Comparison of ENCODE assay signal across 8 mouse cellular contexts in the genomic region with DNA sequence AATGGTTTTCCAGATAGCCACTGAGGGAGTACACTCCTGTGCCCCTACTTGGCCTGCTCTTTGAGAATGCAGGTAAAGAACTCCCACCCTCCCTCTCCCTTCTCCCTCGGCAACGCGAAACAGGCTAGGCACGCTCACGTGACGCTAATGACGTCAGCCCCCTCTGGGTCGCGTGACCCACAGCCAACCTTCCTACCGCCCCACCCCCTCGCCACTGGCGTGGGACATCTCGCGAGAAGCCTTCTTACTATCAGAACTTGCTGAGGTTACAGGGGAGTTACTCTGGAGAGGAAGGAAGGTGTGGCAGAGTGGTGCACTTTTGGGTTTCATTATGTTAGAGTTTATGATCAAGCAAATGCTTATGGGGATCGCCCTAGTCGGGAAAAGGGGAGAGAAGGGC. TPM values are rescaled to one million over a fixed set of nuclear protein-coding genes. Genes with fewer than 3 reads are reported as not detected.
DNase-seq lines count a peak whose midpoint lies in the region; ATAC-seq and TF ChIP-seq lines count a peak whose summit lies in the region.

Camk2d (plus strand) TSS at position 217 of the 400 bp plus-strand sequence.

- no peaks in the 10 kb centered on the region for H3K9me3 ChIP-seq in heart, embryonic 13.5 days
- no peaks in the 10 kb centered on the region for H3K9me3 ChIP-seq in kidney, postnatal 0 days (replicated peaks; ENCODE audit: low read length)

- peak within 1 kb of the TSS; percentile 85 for H3K4me2 ChIP-seq in heart, embryonic 13.5 days
- peak within 1 kb of the TSS; percentile 98 for H3K4me2 ChIP-seq in kidney, postnatal 0 days (ENCODE audit: low read length)

- peaks cover 15% of the 10 kb centered on the region for H3K36me3 ChIP-seq in heart, embryonic 13.5 days
- no peaks in the 10 kb centered on the region for H3K36me3 ChIP-seq in kidney, postnatal 0 days (ENCODE audit: insufficient read depth, low read length)
- H3K36me3 ChIP-seq in liver, adult 2 months (ENCODE audit: control insufficient read depth, insufficient read depth, low read length): peaks cover 4% of the 10 kb centered on the region; the same call in 1 of the 2 replicates

- H3K27ac ChIP-seq in heart, embryonic 13.5 days (replicated peaks): peak within 1 kb of the TSS; percentile 99
- H3K27ac ChIP-seq in kidney, postnatal 0 days: peak within 1 kb of the TSS; percentile 100
- peak within 1 kb of the TSS; percentile 83 for H3K27ac ChIP-seq in liver, adult 2 months (replicated peaks; ENCODE audit: insufficient read depth, low read depth, low read length)

- TF ChIP-seq CTCF in kidney, postnatal 0 days (IDR thresholded peaks at IDR 0.05; ENCODE audit: low read depth): no peak
- no peak for TF ChIP-seq CTCF in liver, adult 2 months (IDR thresholded peaks at IDR 0.05; ENCODE audit: low read depth, low read length)

- H3K4me1 ChIP-seq in heart, embryonic 13.5 days: peaks cover 22% of the 10 kb centered on the region
- H3K4me1 ChIP-seq in kidney, postnatal 0 days (replicated peaks; ENCODE audit: insufficient read depth, low read length): 0 out of 2 replicates have a peak, but pooled peaks cover 3% of the 10 kb centered on the region
- H3K4me1 ChIP-seq in liver, adult 2 months (ENCODE audit: control insufficient read depth, insufficient read depth, low read length): 0 out of 2 replicates have a peak, but pooled peaks cover 2% of the 10 kb centered on the region

- H3K4me3 ChIP-seq in heart, embryonic 13.5 days: peak within 1 kb of the TSS; percentile 91
- peak within 1 kb of the TSS; percentile 90 for H3K4me3 ChIP-seq in kidney, postnatal 0 days (replicated peaks; ENCODE audit: low read depth, low read length)
- H3K4me3 ChIP-seq in liver, adult 2 months (ENCODE audit: insufficient read depth, low read depth, low read length): peak within 1 kb of the TSS; percentile 73

- H3K9ac ChIP-seq in heart, embryonic 13.5 days: peak within 1 kb of the TSS; percentile 97
- H3K9ac ChIP-seq in kidney, postnatal 0 days (ENCODE audit: low read depth, low read length): peak within 1 kb of the TSS; percentile 90
- peak within 1 kb of the TSS; percentile 92 for H3K9ac ChIP-seq in liver, adult 2 months (ENCODE audit: low read depth, low read length)

- no peaks in the 10 kb centered on the region for H3K27me3 ChIP-seq in heart, embryonic 13.5 days (replicated peaks)
- H3K27me3 ChIP-seq in kidney, postnatal 0 days (ENCODE audit: insufficient read depth, low read length): no peaks in the 10 kb centered on the region
- H3K27me3 ChIP-seq in liver, adult 2 months (ENCODE audit: control insufficient read depth, insufficient read depth, low read length): no peaks in the 10 kb centered on the region

- TF ChIP-seq POLR2A in liver, adult 2 months (IDR thresholded peaks at IDR 0.05; ENCODE audit: extremely low read depth, insufficient read depth, low read length): 0 out of 2 replicates have a peak, but pooled peaks have one; percentile 44

- ATAC-seq in CD4-positive, CD25-positive, alpha-beta regulatory T cell, adult 4 months: peak; percentile 87
- ATAC-seq in heart, embryonic 13.5 days (ENCODE audit: extremely low read depth, insufficient number of reproducible peaks, low FRiP score, low TSS enrichment): peak; percentile 82
- peak; percentile 95 for ATAC-seq in kidney, postnatal 0 days (replicated peaks; ENCODE audit: low FRiP score, low read depth)
- ATAC-seq in monocyte, adult 5-6 weeks (replicated peaks; ENCODE audit: insufficient number of reproducible peaks, low FRiP score, low TSS enrichment, poor library complexity, severe bottlenecking): peak; percentile 93

- H3K79me2 ChIP-seq in liver, adult 2 months (ENCODE audit: control insufficient read depth, insufficient read depth, low read length): no peaks in the 10 kb centered on the region

- DNase-seq in c-Kit-positive CD71-negative TER-119-negative erythroid progenitor cells, embryonic 14.5 days (ENCODE audit: low read depth): peak; percentile 92
- DNase-seq in fibroblast of lung, adult 2 months (ENCODE audit: low read depth): peak; percentile 93
- DNase-seq in kidney, postnatal 0 days (ENCODE audit: low spot score): peak; percentile 98
- peak; percentile 85 for DNase-seq in liver, adult 2 months (ENCODE audit: extremely low read depth, low read depth, low spot score)
- DNase-seq in spleen, postnatal 36 days (ENCODE audit: low spot score in 2 of 2): peak; percentile 97 to 98

- 0% methylated on average over 16 of the region's 16 CpGs for WGBS in heart, embryonic 13.5 days
- under 1% methylated on average over 16 of the region's 16 CpGs for WGBS in kidney, postnatal 0 days
- WGBS in liver, adult 2 months: under 1% methylated on average over 16 of the region's 16 CpGs

RNA-seq across cellular contexts. Expression of gene Camk2d, which starts in this region (rescaled TPM):
- 10 to 100 TPM; 62.2 to 75.6 TPM for polyA plus RNA-seq in CD4-positive, CD25-positive, alpha-beta regulatory T cell, adult 4 months (2017; shearing (Covaris generic))
- 87.4 and 97.6 TPM in 2 replicates for polyA plus RNA-seq in heart, embryonic 13.5 days (2015; fragmentation: Nextera tagmentation; extraction: Ambion mirVana)
- polyA plus RNA-seq in kidney, postnatal 0 days (2015; fragmentation: Nextera tagmentation; extraction: Ambion mirVana): 28.3 and 30.3 TPM in 2 replicates
- total RNA-seq in liver, adult 2 months (2014; rRNA removed): 9.4 and 10.9 TPM in 2 replicates
- polyA plus RNA-seq in liver, adult 2 months (2012; rRNA removed): 5.0 and 5.9 TPM in 2 replicates
- total RNA-seq in monocyte, adult 5-6 weeks (2017): 170 to 200 TPM (median 170 TPM) in 3 replicates

Comparison
In these comparisons a context has a peak if more than half of its experiments do, and no peak if none do; other contexts are left out.
1. Peak in every context shown above with its lines: DNase-seq, ATAC-seq, H3K4me3 ChIP-seq and H3K27ac ChIP-seq.
2. RNA of gene Camk2d (total RNA-seq): 170 to 200 TPM in monocyte, adult 5-6 weeks; 9.4 to 10.9 TPM in liver, adult 2 months; every median in the first group is over 10 times any median in the second.